Mouse (Mus musculus) CD8-positive naive resting alpha-beta T cell, adult 57 days (primary cell): ENCODE measurements around the gene Ehhadh. TPM values are rescaled to one million over a fixed set of nuclear protein-coding genes. Genes with fewer than 3 reads are reported as not detected.

Source experiments
- total RNA-seq: library from RNA; stranded (reverse); gene quantifications from one replicate; pipeline ENCODE4 v1.2.4, GENCODE M21; 2023

Gene Ehhadh
- 4.1 TPM for total RNA-seq

GRCm38 (mm10) chr16:21787516-21788353, at the start of gene Ehhadh:
Gene Ehhadh, minus strand, starts transcription at chr16:21787807.

GRCm38 (mm10) chr16:21793875-21794696, 6.5 kb upstream of the Ehhadh start, which contains the start of gene Map3k13:
Gene Map3k13, plus strand, starts transcription at chr16:21794346.

Other genes starting within 250 kb of the Ehhadh start
- 7.6 TPM for gene 2510009E07Rik, start 93.1 kb downstream of the Ehhadh start, total RNA-seq
- 0.70 TPM for gene Map3k13, start 6.5 kb upstream of the Ehhadh start, total RNA-seq
- gene Tmem41a, start 159.7 kb upstream of the Ehhadh start, total RNA-seq = 9.2 TPM
- 1.5 TPM for gene Liph, start 207.9 kb upstream of the Ehhadh start, total RNA-seq
- gene Senp2, start 221.7 kb upstream of the Ehhadh start, total RNA-seq = 107 TPM